Mouse (Mus musculus) mouse embryonic stem cell (cell line): ENCODE measurements around the gene Mmp14.

Experiments
- in situ Hi-C, 2 experiments: fragments of 300-500 bp; cut with MboI; formaldehyde crosslinking; loops; 1 replicate in 1 of 2; 3 replicates in 1 of 2; pipeline ENCODE4 v1.14.3; 2019 to 2020; ENCODE audit warnings: low sequenced_read_pairs in 2 of 2, low pct_unique_long_range_greater_than_20kb in 1 of 2, mixed read lengths in 1 of 2; ENCODE audit not compliant: unreplicated experiment in 1 of 2

Gene Mmp14

GRCm38 (mm10) chr14:54412000-54412576 lies 19.3 kb upstream of the Mmp14 start:
- in situ Hi-C loops: no loop called here

DNA sequence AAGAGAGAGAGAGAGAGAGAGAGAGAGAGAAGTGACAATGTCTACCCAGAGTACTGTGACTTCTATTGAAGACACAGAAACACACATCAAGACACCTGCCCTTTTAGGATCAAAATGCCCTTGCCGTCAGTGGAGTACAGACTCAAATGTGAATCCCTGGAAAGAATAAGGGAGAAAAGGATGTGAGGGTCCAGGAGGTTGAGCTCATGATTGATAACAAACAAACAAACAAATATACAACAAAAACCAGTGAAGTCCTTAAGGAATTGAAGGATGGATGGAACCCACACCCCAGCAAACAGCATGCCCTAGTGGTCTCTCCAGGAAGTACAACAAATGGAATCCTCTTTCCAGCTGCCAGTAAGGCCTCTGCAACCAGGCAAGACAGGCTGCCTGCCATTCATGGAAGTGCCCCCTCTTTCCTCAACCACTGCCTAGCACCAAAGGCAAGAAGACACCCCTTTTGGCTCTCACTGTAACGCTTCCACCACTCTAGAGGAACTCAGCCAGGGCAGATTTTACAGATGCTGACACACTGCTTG lies 18.7 kb upstream of the Mmp14 start:
- in situ Hi-C loops: no loop called here

DNA sequence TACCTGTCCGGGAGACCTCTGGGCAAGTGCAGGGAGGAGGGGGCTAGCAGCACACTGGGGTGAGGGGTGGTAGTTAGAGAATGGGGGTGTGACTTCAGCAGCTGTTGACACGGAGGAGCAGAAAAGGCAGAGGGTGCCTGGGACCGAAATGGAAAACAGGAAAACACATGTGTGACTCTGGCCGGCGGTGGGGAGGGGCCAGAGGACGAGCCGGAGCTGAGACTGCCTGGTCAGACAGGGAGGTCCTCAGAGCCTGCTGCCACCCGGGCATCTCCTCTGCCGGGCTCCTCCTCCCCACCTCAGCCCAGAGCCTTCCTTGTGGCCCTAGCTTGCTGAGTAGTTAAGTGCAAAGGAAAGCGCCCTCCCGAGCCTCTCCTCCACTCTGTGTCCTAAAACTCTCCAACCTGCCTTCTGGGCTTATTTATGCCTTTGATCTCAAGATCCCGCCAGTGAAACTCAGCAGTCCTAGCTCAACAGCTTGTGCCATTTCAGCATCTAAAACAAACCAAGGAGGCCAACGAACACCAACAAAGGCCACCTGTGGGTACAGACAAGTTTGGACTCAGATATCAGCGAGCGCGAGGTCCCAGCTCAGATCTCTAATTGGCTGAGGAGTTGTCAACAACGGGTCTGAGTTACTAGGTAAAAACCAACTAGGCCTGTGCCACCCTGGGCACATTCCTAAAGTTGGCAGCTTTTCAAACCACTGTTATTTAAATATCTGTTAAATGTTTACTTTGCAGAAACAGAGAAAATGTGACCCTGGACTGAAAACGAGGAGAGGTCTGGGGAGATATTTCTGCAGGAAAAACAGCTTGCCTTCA lies 17.3 kb upstream of the Mmp14 start:
- in situ Hi-C loops: no loop called here

DNA sequence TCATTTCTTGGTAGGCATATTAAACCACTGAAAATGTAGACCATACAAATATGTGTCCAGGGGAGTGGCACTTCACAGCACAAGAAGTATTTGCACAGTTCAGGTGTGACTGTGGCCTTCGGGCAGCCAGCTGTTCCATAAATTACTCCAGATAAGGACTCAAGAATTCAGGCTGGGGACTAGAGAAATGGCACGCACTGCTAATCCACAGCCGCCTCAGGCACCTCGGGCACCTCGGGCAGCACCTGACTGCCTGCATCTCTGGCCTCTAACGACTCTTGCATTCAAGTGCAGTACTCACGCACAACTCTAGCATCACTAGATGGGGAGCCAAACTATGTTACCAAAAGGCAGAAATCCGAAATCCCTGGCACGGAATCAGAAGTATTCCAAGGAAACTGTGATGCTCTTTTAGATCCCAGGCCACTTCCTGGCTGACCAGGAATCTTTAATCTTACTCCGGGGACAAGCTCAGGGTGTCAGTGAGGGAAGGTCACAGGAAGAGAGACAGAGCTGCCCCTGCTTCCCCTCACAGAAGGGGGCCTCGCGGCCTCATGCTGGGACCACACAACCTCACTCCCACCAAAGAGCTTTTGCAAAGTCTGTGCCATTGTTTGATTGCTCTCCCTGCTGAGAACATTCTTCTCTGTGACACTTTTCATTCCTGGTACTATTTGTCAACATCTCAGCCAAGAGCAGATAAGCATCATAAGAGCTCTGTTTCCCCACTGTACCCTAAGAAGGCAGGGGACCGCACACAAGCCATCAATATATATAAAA lies 16.0 kb upstream of the Mmp14 start:
- in situ Hi-C loops: no loop called here

- in situ Hi-C loops: no loop called here
Measured at GRCm38 (mm10) chr14:54416229-54416775, 15.1 kb upstream of the Mmp14 start.

GRCm38 (mm10) chr14:54416830-54417229 lies 14.6 kb upstream of the Mmp14 start:
- in situ Hi-C loops: no loop called here

DNA sequence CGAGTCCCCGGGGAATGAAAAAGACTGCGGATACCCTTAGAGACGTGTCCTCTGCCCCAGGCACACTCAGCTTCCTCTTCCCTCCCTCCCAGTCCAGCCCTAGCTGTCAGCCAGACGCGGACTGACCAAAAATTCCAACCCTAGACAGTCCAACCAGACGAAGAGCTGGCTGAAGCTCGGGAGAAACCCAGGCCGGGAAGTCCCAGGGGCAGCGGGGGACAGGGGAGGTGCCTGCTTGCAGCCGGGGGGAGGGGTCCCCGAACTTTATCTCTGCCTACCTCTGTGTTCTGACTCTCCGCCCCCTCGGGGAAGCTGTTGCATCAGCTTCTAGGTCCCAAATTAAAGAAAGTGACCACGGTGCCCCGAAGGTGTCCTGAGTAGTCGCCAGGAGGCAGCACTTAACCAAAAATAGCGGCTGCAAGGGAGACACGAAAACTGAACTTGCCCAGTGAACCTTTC lies 13.8 kb upstream of the Mmp14 start, which contains the start of gene Slc7a7:
TSS of gene Slc7a7 (minus strand) at position 158 of the 459 bp plus-strand sequence.
- in situ Hi-C loops: no loop called here

DNA sequence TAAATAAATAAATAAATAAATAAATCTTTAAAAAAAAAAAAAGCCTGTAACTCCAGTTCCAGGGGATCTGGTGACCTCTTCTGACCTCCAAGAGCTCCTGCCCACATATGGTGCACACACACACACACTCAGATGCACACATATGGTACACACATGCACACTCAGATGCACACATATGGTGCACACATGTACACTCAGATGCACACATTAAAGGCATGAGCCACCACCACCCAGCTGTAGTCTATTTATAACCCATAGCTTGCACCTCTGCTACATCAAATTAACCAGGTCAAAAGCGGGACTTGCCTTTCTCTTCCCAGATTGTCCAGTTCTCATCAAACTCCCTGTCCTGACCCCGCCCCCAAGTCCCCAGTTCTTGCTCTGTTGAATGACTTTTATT lies 10.4 kb upstream of the Mmp14 start:
- in situ Hi-C loops: no loop called here

GRCm38 (mm10) chr14:54423406-54423805 lies 8.0 kb upstream of the Mmp14 start:
- in situ Hi-C loops: no loop called here

GRCm38 (mm10) chr14:54424634-54425033 lies 6.8 kb upstream of the Mmp14 start:
- in situ Hi-C loops: loop anchor here in 1 of 2 experiments (5.0 kb wide), 1 partner anchor 38 kb away; the partner anchor contains the start of gene Lrp10

- in situ Hi-C loops: loop anchor here in 1 of 2 experiments (5.0 kb wide), 1 partner anchor 37 kb away; the partner anchor contains the start of gene Lrp10
Measured at GRCm38 (mm10) chr14:54425540-54425939, 5.9 kb upstream of the Mmp14 start.

GRCm38 (mm10) chr14:54426003-54426688 lies 5.3 kb upstream of the Mmp14 start:
- in situ Hi-C loops: loop anchor here in 1 of 2 experiments (5.0 kb wide), 1 partner anchor 36 kb away; the partner anchor contains the start of gene Lrp10

GRCm38 (mm10) chr14:54426689-54427398 lies 4.6 kb upstream of the Mmp14 start, which contains the start of gene Mrpl52:
Mrpl52 (plus strand) TSS chr14:54426909.
- in situ Hi-C loops: loop anchor here in 1 of 2 experiments (5.0 kb wide), 1 partner anchor 35 kb away; the partner anchor contains the start of gene Lrp10

DNA sequence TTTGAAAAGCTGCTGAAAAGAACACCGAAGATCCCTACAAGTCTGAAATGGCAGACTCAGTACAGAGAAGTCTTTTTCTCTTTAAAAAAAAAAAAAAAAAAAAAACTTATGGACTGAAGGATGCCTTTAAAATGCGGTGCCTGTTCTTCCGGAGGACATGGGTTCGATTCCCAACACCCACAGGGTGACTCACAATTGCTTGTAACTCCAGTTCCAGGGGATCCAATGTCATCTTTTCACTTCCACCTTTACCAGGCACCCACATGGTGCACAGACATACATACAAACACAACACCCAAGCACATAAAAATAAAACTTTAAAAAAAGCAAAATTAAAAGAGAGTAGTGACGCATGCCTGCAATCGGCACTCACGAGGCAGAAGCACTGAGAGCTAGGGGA lies 3.7 kb upstream of the Mmp14 start:
- in situ Hi-C loops: loop anchor here in 1 of 2 experiments (5.0 kb wide), 1 partner anchor 35 kb away; the partner anchor contains the start of gene Lrp10

DNA sequence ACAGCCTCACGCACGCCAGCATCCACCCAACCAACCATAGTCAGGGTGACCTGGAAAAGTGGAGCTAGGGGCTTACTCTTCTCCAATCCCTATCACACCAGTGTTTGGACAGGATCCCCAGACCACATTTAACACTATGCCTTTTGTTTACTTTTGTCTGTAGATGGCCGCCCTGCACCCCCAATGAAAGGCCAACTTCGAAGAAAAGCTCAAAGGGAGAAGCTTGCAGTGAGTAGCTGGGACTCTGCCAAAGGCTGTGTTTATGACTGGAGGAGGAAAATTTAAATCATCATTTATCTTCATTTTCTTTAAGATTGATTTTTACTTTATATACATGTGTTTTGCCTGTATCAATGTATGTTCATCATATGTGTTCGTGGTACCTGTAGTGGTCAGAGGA lies 3.0 kb upstream of the Mmp14 start:
- in situ Hi-C loops: loop anchor here in 1 of 2 experiments (5.0 kb wide), 1 partner anchor 34 kb away; the partner anchor contains the start of gene Lrp10

DNA sequence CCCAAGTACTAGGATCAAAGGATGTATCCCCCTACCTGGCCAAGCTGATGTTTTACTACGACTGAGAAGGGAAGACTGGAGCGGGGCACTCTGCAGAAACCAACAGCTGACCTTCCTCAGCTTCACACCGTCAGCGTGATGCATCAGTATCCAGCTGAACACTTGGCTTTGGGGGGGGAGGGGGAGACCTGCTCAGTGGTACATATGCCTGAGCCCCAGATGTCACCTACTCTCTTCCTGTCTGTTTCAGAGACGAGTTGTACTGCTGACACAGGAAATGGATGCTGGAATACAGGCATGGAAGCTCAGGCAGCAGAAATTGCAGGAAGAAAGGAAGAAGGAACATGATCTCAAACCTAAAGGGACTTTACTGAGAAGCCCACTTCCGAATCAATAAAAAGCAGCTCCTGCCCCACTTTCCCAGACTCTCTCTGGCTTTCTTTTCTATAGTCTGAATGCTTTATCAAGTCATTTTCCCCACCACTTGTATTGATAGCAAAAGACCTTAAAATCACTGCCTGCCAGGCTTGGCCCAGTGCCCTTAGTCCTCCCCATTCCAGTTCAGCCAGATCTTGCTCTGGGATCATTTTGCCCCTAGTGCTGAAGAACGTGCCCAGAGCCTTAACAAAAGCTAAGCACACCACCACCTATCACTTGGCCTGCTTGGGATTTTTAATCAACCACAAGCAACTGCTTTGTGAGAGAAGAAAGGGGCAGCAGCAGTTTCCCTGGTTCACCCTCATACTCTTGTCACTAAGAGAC lies 1.9 kb upstream of the Mmp14 start:
- in situ Hi-C loops: loop anchor here in 1 of 2 experiments (5.0 kb wide), 1 partner anchor 33 kb away; the partner anchor contains the start of gene Lrp10
